Mouse (Mus musculus): ENCODE data around the gene Atp5g2. TPM values are rescaled to one million over a fixed set of nuclear protein-coding genes. Genes with fewer than 3 reads are reported as not detected.

The Atp5g2 gene
- total and polyA plus RNA-seq, 3 experiments = 59.4 to 513 TPM; not detected in 1

DNA sequence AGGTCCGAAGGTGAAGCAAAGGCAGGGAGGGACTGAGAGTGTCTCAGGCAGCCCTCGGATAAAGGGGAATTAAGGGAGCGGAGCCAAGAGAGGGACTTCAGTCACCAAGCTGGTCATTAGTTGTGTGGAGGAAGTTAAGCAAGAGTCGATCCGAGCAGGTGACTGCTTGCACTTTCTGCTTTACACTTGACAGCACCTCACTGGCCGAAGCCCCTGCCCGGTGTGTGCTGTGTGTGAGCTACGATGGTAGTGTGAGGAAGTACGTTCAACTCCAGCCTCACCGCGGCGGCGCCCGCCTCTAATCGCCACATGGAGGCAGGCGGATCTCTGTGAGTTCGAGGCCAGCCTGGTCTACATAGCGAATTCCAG lies 46.5 kb downstream of the Atp5g2 start (continued):
- TF ChIP-seq SIN3A (IDR thresholded peaks at IDR 0.05; ENCODE audit: low read length) = no peak; the same call in none of the 2 replicates

DNA sequence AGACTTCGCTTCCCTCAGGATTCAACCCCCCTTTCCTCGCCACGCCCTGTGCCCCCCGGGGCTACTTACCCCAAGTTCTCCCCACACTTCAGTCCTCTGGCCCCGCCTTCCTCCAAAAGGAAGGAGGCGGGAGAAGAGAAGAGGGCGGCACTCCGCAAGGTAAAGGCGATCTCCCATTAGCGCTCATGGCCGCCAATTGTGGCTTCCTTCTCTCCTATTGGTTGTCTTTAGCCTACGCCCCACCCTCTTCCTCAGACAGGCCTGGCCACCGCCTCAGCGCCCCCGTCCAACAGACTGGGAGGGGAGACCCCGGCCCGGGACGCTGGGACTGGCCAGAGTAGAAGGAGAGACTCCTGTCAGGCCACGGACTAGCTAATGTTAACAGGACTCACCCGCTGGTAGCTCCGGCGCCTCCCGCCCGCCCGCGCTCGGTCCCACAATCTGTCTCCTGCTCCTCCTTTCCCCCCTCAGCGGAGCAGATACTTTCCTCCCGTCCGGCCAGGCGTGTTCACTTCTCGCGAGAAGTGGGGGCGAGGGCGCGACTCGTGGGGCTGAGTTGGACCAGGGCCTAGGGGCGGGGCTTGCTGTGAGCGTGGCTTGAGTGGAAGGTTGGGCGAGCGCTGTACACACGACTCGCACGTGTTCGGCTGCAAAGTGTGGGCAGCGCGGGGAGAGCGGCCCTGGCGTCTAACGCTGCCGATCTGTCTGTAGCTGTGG lies 47.0 kb downstream of the Atp5g2 start, which contains the start of the genes Gm28047 and Atf7:
Gm28047 (minus strand) TSS at position 98 of the 717 bp plus-strand sequence.
Atf7 (minus strand) TSS at position 495 of the 717 bp plus-strand sequence.
- H3K36me3 ChIP-seq (ENCODE audit: control insufficient read depth in 1 of 2, insufficient read depth in 2 of 2, low read length in 2 of 2) = peaks cover 0 to 28% of the 10 kb centered on the region in 2 experiments; a peak in 2 of 4 replicates
- H3K9ac ChIP-seq (ENCODE audit: control insufficient read depth, low read depth, low read length, poor library complexity, severe bottlenecking) = peak within 1 kb of the TSS; percentile 72
- no peaks in the 10 kb centered on the region for H3K9me3 ChIP-seq (replicated peaks; ENCODE audit: insufficient read depth, low read length)
- peak within 1 kb of the TSS; percentile 86 for H3K27ac ChIP-seq (ENCODE audit: control insufficient read depth, low read depth, low read length)
- H3K27me3 ChIP-seq (ENCODE audit: control insufficient read depth in 1 of 2, insufficient read depth in 2 of 2, low read length in 2 of 2) = no peaks in the 10 kb centered on the region
- H3K4me1 ChIP-seq (ENCODE audit: control insufficient read depth in 1 of 2, insufficient read depth in 2 of 2, low read length in 2 of 2) = peaks cover 11 to 15% of the 10 kb centered on the region in 2 experiments
- peak within 1 kb of the TSS; percentile 70 to 83 for H3K4me3 ChIP-seq (ENCODE audit: control insufficient read depth in 1 of 2, insufficient read depth in 1 of 2, low read depth in 2 of 2, low read length in 2 of 2)
- peak; percentile 100 for DNase-seq (ENCODE audit: low read depth, low spot score)
- H3K79me2 ChIP-seq (ENCODE audit: control insufficient read depth, insufficient read depth, low read length, poor library complexity) = peaks cover 32% of the 10 kb centered on the region
- TF ChIP-seq MXI1 (IDR thresholded peaks at IDR 0.05; ENCODE audit: low read depth, low read length) (peak; percentile 99), EP300 (IDR thresholded peaks at IDR 0.05; ENCODE audit: low read depth in 1 of 2, low read length in 2 of 2) (0 out of 4 replicates have a peak, but pooled peaks of 1 of the 2 experiments have one; percentile 17), POLR2AphosphoS5 (IDR thresholded peaks at IDR 0.05; ENCODE audit: borderline replicate concordance, low read depth, low read length) (no peak), USF1 (IDR thresholded peaks at IDR 0.05; ENCODE audit: low read depth, low read length) (peak; percentile 62; the same call in 1 of the 2 replicates), MYB (IDR thresholded peaks at IDR 0.05; ENCODE audit: low read depth, low read length) (no peak), TCF12 (IDR thresholded peaks at IDR 0.05; ENCODE audit: low read depth, low read length) (peak; percentile 58; the same call in 1 of the 2 replicates), CHD2 (IDR thresholded peaks at IDR 0.05; ENCODE audit: low read length) (peak; percentile 97), SMC3 (IDR thresholded peaks at IDR 0.05; ENCODE audit: low read depth, low read length) (no peak), CTCF (IDR thresholded peaks at IDR 0.05 in 2 of 3, conservative IDR thresholded peaks at IDR 0.05 in 1 of 3; ENCODE audit: control insufficient read depth in 1 of 3, insufficient read depth in 1 of 3, low read depth in 2 of 3, low read length in 3 of 3, poor library complexity in 1 of 3, severe bottlenecking in 1 of 3) (no peak), MAX (IDR thresholded peaks at IDR 0.05; ENCODE audit: low read length) (peak; percentile 97), MAFK (IDR thresholded peaks at IDR 0.05; ENCODE audit: borderline replicate concordance, low read depth, low read length) (no peak), MEF2A (IDR thresholded peaks at IDR 0.05; ENCODE audit: extremely low read depth, insufficient replicate concordance, low read depth, low read length, poor library complexity, severe bottlenecking) (no peak), GATA1 (IDR thresholded peaks at IDR 0.05; ENCODE audit: low read depth, low read length) (no peak), ZKSCAN1 (IDR thresholded peaks at IDR 0.05; ENCODE audit: low read depth, low read length) (no peak), NELFE (IDR thresholded peaks at IDR 0.05; ENCODE audit: low read depth, low read length) (peak; percentile 95), ETS1 (IDR thresholded peaks at IDR 0.05; ENCODE audit: low read depth, low read length) (peak; percentile 74; the same call in 1 of the 2 replicates), CHD1 (IDR thresholded peaks at IDR 0.05; ENCODE audit: low read depth, low read length) (peak; percentile 99), BHLHE40 (IDR thresholded peaks at IDR 0.05; ENCODE audit: borderline replicate concordance, low read depth, low read length) (peak; percentile 88), ZNF384 (IDR thresholded peaks at IDR 0.05; ENCODE audit: low read depth, low read length) (no peak), E2F4 (IDR thresholded peaks at IDR 0.05; ENCODE audit: borderline replicate concordance, low read depth, low read length) (peak; percentile 75; the same call in 1 of the 2 replicates), GABPA (IDR thresholded peaks at IDR 0.05; ENCODE audit: low read depth, low read length) (no peak), RCOR1 (IDR thresholded peaks at IDR 0.05; ENCODE audit: low read depth, low read length) (no peak; the same call in 1 of the 2 replicates), ELF1 (IDR thresholded peaks at IDR 0.05; ENCODE audit: low read depth, low read length) (peak; percentile 66; the same call in 1 of the 2 replicates), UBTF (IDR thresholded peaks at IDR 0.05; ENCODE audit: borderline replicate concordance, insufficient read depth, low read depth, low read length) (no peak), POLR2AphosphoS2 (IDR thresholded peaks at IDR 0.05; ENCODE audit: low read length) (peak; percentile 99), KAT2A (conservative IDR thresholded peaks at IDR 0.05; ENCODE audit: low read depth, low read length) (no peak; the same call in 1 of the 2 replicates), ZC3H11A (IDR thresholded peaks at IDR 0.05; ENCODE audit: low read depth, low read length) (no peak), ZMIZ1 (IDR thresholded peaks at IDR 0.05; ENCODE audit: low read depth, low read length) (peak; percentile 94), TAL1 (IDR thresholded peaks at IDR 0.05; ENCODE audit: low read length) (no peak), HCFC1 (IDR thresholded peaks at IDR 0.05; ENCODE audit: low read depth, low read length) (peak; percentile 81), TBP (IDR thresholded peaks at IDR 0.05; ENCODE audit: low read depth, low read length) (peak; percentile 43), MAZ (IDR thresholded peaks at IDR 0.05; ENCODE audit: low read depth, low read length) (peak; percentile 95), MYC (IDR thresholded peaks at IDR 0.05; ENCODE audit: low read depth, low read length) (peak; percentile 92), SIN3A (IDR thresholded peaks at IDR 0.05; ENCODE audit: low read length) (peak; percentile 98)

Measured in MEL (cell line).